Mouse (Mus musculus): ENCODE measurements at regions not wholly inside any gene's neighbourhood (a gene's known extent, or its start where the extent isn't known, plus 50 kb on each side); places are given as distances from the start of the nearest gene placed in this dataset.

DNA sequence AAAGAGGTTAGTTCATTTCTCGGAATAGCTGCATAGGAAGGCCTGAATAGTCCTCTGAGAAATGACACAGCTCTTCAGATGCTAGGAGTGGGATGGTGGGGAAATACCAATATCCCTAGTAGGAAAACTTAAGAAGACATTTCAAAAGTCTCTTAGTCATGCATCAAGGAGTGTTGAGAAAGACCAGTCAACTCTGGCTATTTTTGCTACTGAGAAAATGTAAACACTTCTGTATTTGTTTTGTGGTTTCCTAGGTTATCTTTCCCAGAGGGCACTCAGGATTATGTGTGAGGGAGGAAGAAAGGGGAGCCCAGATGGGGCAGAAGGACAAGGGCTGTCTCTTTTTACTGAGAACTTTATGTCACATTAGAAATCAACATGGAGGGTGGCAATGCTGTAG is 367.8 kb upstream of the Thbs1 start:
- DNase-seq: no peak

DNA sequence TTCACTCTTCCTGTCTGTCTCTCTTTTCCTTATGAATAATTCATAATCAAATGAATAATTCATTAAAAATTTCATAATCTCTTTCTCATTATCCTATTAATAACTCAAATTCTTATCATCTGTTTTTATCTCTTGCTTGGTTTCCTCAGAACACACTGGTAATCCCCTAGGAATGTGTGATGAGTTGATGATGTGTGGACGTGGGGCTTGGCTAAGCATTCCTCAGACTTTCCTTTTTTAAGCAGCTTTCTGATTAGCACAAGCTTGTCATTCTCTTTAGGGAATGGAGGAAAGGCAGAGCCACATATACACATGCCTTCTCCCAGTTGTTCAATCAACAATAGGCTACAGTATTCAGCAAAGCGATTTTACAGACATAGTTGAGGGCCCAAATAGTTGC is 365.9 kb upstream of the Thbs1 start:
- no peak for DNase-seq

DNA sequence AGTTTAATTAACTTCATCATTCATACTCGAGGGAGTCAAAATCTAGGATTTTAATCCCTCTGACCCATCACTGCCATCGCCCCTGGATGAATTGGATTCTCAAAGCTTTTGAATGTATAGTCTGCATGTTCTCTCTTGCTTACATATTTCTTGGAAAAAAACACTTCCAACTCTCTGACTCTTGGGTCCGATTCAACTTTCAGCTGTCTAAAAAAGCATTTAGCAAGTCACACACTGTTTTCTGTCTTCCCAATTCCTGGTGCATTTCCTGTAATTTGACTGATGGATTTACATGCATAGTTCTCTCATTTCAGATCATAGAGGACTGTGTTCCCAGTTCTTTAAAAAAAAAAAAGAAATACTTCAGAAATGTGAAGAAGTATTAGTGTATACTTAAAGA is 364.5 kb upstream of the Thbs1 start:
- DNase-seq: no peak

DNA sequence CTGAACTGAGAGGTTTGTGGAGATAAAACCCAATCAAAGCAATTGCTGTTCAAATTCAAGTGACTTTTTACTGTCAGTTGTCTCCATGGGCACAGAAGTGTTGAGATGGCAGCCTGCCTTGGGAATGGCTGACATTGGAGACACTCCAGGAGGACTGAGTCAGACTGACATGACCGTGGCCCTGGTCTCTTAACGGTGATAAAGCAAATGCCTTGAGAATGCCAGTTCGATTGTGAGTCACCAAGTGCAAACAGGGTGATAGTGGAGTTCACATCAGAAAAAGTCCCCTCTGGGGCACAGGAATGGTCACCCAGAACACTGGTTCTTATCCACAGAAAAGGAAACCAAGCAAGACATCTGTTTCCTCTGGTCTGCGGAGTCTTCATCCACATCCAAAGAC is 362.8 kb upstream of the Thbs1 start:
- no peak for DNase-seq

DNA sequence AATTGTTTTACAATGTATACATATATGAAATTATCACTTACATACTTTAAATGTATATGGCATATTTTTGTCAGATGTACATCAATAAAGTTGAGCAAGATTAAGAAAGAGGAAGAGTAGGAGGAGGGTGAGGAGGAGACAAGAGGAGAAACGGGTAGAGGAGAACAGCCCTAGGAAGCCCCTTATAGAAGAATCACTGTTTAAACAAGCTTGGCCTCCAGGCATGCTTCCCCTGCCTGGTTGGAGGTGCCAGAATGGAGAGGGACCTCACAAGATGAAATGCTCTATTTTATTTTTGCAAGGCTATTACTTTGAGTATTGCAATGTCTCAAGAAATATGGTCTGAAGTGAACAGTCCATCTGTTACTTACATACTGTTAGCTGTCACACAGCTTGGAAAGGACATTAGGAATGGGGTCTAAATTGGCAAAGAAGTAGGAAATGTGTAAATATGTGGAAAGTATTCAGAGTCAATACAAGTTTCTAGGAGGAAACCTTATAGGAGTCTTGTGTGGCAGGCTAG is 352.1 kb upstream of the Thbs1 start:
- no peak for DNase-seq

DNA sequence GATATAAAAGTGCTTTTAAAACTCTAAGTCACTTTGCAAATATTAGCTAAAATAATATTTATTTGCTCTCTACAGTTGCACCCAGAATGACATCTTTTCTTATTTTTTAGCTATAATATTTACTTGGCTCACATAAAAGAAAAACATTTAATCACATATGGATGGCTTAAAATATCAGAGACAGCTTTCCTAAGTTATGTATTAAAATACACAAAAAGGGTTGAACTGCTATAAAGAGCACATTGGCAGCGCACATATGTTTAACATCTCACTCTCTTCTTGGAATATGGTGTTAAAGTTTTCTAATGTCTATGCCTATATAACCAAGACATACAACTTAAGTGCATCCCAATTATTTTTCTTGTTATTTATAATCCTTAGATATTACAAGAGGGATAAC is 348.0 kb upstream of the Thbs1 start:
- DNase-seq: no peak

DNA sequence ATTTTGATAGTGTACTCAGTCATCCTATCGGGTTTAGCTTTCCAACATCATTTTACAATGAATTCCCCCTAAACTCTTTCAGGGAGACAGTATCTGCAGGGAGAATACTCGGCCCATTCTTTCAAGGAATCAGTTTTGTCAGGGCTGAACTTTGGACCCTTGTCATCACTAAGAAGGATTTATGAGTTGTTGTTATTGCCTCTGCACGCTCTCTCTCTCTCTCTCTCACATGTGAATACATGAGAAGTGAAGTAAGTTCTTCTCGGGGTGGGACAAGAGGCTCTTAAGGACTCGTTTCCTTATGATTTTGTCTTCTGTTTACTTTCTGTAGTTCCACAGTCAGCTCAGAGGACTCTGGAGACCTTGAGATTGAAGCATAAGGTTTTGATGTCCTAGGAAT is 346.1 kb upstream of the Thbs1 start:
- DNase-seq: no peak

DNA sequence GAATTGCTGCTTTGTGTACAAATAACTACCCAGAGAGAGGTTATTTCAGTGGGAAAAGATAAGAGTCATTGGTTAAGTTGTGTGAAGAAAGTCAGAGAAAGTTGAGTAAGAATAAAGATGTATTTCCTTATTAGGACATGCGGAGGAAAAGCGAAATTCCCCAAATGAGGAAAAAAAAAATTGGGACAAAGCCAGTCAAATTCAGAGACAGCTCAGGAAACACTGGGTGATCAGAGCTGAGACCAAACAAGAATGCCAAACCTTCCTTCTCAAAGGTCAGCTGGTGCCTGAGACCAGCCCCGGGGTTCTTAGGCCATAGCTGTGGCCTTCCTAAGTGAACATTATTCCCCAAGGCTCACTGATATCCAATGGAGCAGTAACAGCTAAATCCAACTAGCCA is 345.2 kb upstream of the Thbs1 start:
- DNase-seq: no peak

DNA sequence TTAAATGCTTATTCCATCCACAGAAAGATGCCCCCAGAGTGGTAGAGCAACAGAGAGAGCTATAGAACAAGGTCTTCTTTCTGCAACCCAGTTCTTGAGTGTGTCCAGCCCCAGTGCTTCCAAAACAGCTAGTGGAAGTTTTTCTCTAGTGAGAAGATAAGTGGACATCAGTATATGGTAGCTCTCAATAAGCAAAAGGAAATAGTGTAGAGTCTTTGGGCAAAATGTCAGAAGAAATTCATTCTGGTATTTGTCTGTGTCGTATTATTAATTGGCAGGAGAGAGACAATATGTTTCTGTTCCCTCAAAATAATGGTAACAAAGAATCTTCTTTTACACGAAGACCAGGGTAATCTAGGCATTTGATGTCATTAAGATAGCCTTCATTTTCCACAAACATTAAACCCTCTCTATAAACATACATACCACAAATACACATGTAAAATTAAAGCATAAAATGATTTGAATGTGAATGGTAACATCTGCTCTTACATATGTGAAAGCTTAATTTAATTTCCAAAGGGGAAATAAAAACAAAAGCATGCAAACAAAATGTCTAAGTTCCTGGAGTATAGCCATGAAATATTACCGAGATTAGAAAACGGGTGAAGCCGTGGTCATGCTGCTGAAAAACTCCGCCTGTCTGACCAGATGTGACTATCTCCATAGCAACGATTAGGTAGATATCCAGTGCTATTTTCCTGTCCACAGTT is 342.1 kb upstream of the Thbs1 start:
- no peak for DNase-seq

DNA sequence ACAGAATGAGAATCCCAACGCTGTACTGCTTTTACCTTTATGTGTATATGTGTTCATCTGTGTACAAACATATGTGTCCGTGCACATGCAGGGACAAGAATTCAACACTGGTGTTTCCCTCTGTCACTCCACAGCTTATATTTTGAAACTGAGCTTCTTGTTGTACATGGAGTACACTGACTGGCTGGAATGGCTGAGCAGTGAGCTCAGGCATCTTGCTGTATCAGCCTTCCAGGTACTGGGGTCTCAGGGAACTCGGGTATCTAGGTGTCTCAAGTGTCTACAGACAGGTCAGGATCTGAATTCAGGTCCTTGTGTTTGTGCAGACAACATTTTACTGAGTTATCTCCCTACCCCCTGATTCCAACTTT is 341.6 kb upstream of the Thbs1 start:
- no peak for DNase-seq

DNA sequence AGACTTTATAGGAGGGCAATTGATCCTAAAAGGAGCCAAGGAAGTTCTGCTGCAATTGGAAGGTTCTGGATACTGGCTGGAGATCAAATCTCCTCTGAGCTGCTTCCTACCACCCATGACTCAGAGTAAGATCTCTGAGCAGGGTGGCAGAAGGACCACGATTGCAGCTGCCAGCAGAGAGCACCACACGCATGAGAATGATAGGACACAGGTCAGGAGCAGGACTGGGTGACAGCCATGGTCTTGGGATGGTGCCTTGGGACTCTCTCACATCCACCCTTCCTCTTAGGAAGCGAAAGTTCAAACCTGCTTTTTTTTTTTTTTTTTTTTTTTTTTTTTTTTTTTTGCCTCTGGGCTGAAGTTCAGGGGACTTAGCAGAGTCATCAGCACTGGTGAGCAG is 331.4 kb upstream of the Thbs1 start:
- no peak for DNase-seq

DNA sequence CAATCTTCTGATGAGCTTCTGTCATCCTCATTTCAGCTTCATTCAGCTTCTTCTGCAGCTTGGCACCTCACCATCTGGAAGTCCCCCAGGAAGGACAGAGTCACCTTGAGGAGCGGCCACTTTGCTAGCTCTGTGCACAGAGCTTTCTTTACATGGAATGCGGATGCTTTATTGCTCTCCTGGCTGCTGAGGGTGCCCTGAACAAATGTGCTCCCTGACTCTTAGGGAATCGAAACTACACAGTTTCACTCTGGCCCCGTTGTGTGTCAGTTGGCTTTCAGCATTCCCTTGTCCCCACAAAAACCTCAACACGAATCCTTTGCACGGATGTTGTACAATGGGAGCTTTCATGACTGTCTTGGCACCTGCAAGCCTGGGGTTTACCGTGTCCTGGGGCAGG is 330.9 kb upstream of the Thbs1 start:
- DNase-seq: no peak

DNA sequence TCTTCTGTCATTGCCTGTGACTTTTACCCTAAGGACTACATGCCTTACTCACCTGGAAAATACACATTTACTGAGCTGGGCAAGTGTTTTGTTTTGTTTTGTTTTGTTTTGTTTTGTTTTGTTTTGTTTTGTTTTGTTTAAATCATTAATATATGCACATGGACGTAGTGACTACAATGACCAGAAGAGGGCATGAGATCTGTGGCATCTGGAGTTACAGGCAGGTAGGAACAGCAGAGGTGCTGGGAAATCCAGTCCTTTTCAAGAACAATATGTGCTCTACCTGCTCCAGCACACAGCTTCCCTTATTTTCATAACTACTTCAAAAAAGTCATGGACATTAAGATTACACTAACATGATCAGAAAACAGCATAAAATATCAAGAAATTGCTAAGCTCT is 324.4 kb upstream of the Thbs1 start:
- DNase-seq: no peak

DNA sequence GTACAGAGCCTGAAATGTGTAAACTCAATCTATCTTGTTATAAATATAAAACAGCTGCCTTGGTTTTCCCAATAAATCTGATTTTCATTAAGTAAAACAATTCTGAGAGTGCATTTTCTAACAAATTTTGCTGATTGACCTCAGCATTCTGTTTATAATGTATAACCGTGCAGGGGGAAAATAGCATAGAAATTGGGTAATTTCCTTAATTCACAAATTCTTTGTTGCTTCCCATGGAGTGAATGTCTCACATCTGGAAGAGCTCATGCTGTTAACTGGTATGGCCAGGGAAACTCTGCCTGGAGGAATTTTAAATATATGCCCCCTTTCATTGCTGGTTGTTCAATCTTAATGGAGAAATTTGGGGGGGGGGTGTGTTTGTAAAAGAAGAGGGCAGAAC is 317.4 kb upstream of the Thbs1 start:
- no peak for DNase-seq

DNA sequence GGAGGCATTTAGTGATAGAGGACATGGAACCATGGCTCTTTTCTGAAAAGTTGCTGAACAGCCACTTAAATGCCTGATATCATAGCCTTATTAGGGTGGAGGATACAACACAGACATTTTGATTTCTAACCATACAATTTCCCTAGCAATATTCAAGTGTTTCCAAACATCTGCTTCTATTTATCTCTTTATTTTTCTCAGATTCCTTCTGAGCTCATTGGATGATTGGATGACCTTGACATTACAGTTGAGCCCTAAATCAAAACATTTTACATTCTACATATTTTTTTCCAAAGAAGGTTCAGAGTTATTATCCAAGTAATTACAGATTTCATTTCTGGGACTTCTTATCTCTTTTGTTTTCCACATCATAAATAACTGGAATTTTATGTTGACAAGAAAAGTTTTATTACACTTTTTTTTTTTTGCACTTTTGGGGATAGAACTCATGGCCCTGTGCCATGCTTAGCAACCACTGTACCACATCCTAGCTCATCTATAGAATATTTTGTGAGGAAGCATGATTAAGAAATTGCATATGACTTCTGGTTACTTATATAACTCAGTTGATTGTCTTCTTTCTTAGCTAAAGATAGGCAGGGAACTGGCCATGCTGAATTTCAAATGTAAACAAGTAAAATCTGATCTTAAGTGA is 309.6 kb upstream of the Thbs1 start:
- DNase-seq: no peak

DNA sequence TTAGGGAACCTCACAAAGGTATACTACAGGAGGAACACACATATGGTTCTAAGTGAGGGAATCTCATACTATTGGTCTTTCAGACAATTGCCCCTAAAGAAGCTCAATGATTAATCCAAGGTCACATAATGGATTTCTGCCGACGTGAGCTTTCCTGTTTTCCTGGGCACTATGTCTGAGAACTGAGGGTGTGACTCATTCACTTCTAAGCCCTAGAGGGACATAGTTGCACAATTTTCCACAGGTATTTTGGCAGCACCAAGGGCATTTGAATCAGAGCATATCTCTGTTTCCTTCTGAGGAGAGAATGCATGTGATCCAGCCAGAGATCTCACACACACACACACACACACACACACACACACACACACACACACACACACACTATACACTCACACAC is 309.0 kb upstream of the Thbs1 start:
- DNase-seq: no peak

DNA sequence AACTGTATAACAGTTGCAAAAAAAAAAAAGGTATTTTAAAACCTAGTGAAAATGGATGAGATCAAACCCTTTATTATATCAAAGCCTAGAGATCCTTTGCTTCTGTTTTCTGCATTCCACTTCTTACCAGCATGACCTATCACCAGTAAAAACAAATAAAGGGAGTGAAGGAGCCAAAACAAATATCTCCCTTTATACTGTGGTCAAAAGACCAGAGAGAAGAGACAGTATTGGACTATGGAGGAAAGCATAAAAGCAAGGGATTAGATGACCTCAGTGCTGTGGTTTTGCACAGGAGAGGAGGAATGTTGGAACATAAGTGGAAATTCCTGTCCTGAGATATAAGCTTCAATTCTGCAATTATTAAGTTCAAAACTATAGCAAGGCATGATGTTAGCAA is 307.0 kb upstream of the Thbs1 start:
- no peak for DNase-seq

DNA sequence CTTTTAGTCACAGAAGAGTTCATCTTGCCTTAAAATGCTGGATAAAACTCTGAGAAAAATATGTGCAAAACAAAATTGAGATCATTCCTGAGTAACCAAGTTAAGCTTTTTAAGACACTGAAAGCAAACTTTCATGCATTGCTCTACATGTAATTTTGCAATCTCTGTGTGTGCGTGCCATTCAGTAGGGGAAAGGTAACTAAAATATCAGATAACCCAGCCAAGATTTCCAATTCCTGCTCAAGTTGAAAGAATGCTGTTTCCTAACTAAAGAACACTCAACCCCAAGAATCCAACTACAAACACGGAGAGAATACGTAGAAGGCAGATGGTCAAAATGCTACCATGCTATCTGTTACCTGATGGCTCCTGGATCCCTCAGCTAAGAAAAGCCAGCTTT is 304.6 kb upstream of the Thbs1 start:
- DNase-seq: no peak

DNA sequence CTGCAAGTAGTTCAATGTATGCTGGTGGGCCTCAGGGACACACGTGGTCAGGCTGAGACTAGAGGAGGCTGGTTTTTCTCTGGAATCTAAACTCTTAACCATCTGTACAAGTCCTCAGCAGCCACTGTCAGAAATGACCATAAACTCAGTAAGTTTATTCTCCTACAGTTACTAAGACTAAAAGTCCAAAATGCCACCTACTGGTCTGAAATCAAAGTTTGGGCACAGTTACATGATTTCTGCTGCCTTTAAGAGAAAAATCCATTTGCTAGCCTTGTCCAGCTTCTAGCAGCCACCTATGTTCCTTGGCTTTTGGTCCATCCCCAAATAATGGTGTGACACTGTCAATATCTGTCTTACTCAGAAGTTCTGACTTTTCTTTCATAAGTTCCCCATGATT is 300.2 kb upstream of the Thbs1 start:
- DNase-seq: no peak

DNA sequence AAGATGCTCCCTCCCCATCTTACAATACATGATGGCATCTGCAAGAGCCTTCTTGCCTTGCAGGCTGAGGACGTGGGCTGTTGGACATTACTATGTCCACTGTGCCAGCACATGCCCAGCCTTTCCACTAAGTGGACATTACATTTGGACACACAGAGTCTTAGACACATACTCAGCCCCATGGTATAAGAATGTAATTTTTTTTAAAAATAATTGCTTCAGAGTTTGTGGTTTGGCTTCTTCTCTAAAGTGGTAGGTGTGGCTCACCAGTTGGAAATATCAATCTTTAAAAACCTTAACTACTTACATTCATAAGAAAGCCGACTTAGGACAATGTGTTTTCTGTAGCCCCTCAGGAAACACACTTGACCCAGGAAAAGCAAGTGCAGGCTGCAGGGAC is 299.7 kb upstream of the Thbs1 start:
- no peak for DNase-seq

DNA sequence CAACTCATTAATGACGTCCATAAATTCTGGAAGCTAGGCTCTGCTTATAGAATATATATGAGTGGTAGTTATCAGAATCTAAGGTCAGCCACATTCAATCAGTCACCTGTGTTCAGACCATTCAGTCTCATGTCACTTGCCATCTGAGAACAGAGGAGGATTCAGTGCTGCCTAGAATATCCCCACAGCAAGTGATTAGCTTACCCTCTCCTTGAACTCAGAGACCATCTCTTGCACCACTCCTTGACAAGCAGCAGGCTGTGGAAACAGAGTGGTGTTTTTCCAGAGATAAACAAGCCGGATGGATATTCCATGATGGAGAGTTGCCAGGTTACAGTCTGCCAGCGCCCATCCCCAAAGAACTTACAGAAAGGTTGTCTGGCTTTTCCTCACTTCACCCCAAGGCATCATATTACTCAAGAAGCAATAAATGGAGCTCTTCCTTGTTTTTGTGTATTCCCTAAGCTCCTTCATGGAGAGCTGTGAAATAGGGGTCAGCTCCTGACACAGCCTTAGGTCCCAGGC is 291.9 kb upstream of the Thbs1 start:
- DNase-seq: no peak

DNA sequence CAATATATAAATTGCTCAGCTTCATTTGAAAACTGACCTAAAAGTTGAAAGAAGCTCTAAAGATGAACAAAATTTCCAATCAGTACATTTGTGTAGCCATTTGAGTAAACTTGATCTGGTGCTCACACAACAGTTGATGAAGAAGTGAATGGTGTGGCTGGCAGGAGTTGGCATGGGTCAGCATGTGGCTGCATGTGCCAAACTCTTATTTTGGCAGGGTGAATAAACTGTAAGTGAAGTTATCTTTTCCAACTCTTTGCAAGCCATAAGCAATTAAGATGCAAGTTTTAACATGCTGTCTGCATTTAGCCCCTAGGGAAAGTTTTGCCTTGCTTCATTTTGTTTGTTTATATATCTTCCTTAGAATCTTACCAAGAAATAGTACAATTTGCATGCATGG is 291.0 kb upstream of the Thbs1 start:
- DNase-seq: no peak

DNA sequence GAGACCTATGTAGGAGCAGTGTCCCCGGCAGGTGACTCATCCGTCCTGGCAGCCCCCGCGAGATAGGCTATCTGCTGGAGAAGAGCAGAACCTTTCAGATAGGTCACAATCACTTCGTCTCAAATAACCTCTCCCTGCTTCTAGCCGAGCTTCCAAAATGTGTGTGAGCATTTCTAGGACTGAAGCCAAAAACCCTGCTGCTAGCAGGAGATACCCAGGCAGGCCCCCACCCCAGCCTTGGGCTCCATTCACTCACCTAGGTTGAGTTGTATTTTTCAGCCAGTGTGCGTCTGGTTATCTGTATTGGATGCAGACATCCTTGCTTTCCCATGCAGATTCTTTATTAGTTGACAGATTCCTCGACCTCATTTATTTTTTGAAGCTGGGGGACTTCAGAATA is 286.6 kb upstream of the Thbs1 start:
- no peak for DNase-seq

DNA sequence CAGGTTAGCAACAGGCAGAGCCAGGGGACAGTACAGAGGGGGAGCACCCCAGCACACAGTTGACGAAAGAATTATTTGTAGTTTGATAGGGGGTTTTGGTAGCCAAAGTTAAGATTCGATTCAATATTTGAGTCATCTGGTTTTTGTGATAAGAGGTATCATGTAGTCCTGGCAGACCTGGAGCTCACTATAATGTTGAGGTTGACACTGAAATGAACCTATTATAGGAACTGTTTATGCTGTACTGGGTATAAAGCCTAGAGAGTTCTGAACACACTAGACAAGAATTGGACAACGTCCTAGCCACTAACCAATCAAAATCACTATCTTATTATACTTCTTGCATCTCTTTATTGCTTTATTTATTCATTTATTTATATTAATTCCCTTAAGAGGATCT is 284.4 kb upstream of the Thbs1 start:
- DNase-seq: no peak

DNA sequence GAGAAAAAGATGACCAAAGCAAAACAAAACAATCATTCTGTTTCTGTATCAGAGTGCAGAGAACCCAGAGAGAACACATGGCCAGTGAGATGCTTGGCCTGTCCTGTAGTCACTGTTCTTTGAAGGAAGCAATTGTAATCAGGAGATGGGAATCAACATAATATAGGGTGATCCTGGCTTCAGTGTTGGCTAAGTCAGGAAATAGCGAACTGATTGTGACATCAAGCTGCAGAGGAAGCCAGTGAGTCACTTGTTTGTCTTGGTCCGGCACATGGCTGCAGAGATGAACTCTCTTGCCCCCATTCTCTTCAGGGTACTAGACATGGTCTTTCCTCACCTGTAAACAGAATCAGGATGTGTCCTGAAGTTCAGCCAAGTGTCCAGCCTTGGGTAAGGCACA is 273.3 kb upstream of the Thbs1 start:
- DNase-seq: no peak

All from retina, postnatal 1 day (tissue).